Mouse (Mus musculus) heart, adult 2 months (tissue): ENCODE results near the gene Sdccag8. TPM values are rescaled to one million over a fixed set of nuclear protein-coding genes. Genes with fewer than 3 reads are reported as not detected.

Experiments
- DNase-seq, 2 experiments: peaks; one replicate each; pipeline ENCODE4 v3.0.0; 2021
- H3K27ac ChIP-seq: fragments of 200-600 bp; 2 replicates; pipeline ENCODE4 v1.8.1; 2022
- H3K27me3 ChIP-seq: fragments of 200-500 bp; 2 replicates; pipeline ENCODE4 v1.6.1; 2012; ENCODE audit warnings: mild to moderate bottlenecking, low read length, inconsistent platforms, mixed read lengths; ENCODE audit not compliant: control insufficient read depth, insufficient read depth
- H3K36me3 ChIP-seq: fragments of 200-500 bp; 2 replicates; pipeline ENCODE4 v1.6.1; 2012; ENCODE audit warnings: low read length, inconsistent platforms; ENCODE audit not compliant: control insufficient read depth, insufficient read depth
- H3K4me1 ChIP-seq: fragments of 200-500 bp; 2 replicates; pipeline ENCODE4 v1.6.1; 2011; ENCODE audit warnings: low read length; ENCODE audit not compliant: control insufficient read depth, insufficient read depth
- H3K4me3 ChIP-seq: fragments of 200-600 bp; 2 replicates; pipeline ENCODE4 v1.8.1; 2022
- H3K79me2 ChIP-seq: fragments of 200-500 bp; replicated peaks from 2 replicates; pipeline ENCODE4 v1.6.1; 2012; ENCODE audit warnings: mild to moderate bottlenecking, inconsistent platforms, low read length, moderate library complexity, mixed read lengths; ENCODE audit not compliant: control insufficient read depth, insufficient read depth
- H3K9ac ChIP-seq: fragments of 200-500 bp; 2 replicates; pipeline ENCODE4 v1.6.1; 2012; ENCODE audit warnings: low read depth, mild to moderate bottlenecking, control low read depth, inconsistent platforms, low read length, mixed read lengths
- CTCF ChIP-seq: fragments of 200-600 bp; IDR thresholded peaks from 2 replicates; pipeline ENCODE4 v1.8.1; 2022; ENCODE audit warnings: antibody characterized with exemption, mild to moderate bottlenecking, moderate library complexity
- EP300 ChIP-seq: fragments of 200-500 bp; IDR thresholded peaks from 2 replicates; pipeline ENCODE4 v1.6.1; 2011; ENCODE audit warnings: low read depth, low read length, control low read depth; ENCODE audit not compliant: insufficient read depth
- POLR2A ChIP-seq: fragments of 200-500 bp; IDR thresholded peaks from 2 replicates; pipeline ENCODE4 v1.6.1; 2011; ENCODE audit warnings: mild to moderate bottlenecking, low read depth, low read length, control low read depth; ENCODE audit not compliant: insufficient read depth
- WGBS: fragments of 180-500 bp; shearing (Covaris S2); methylation state at CpG from one replicate; pipeline ENCODE4 v1.1.7; 2018; 5-methylcytosine and 5-hydroxymethylcytosine counted together
- intact Hi-C: fragments of 180-260 bp; cut with DNase I; formaldehyde crosslinking; loops from one replicate; pipeline ENCODE4 v1.15.1; 2025
- polyA plus RNA-seq: library from polyadenylated mRNA; depleted of rRNA; stranded (reverse); fragments of >200 nt; gene quantifications from 2 replicates; pipeline ENCODE4 v1.2.3, GENCODE M21; 2012
- total RNA-seq, 2 experiments: library from RNA; stranded (reverse); gene quantifications; 2 replicates each; pipeline ENCODE4 v1.2.3; 2021

The Sdccag8 gene
- total and polyA plus RNA-seq, 3 experiments, result 2.6 to 4.6 (median 3.5) TPM

- Histone ChIP-seq H3K4me1 (no peaks in the 10 kb centered on the region), H3K79me2 (no peaks in the 10 kb centered on the region), H3K27me3 (no peaks in the 10 kb centered on the region), H3K36me3 (no peaks in the 10 kb centered on the region), H3K27ac (no peak overlapping the region), H3K4me3 (no peak overlapping the region), H3K9ac (no peak overlapping the region)
- DNase-seq, result no peak
- TF ChIP-seq CTCF, result peak; percentile 90
- no peak for TF ChIP-seq EP300
- intact Hi-C loops, result loop anchor here (1.0 to 2.0 kb wide), 3 partner anchors 311 to 825 kb away; no protein-coding TSS in a partner anchor
- 36% methylated on average over 3 of the region's 3 CpGs for WGBS
Measured at GRCm38 (mm10) chr1:176877756-176878155, 63.3 kb downstream of the Sdccag8 start.

- H3K79me2 ChIP-seq, result no peaks in the 10 kb centered on the region
- H3K9ac ChIP-seq, result no peak overlapping the region
- TF ChIP-seq CTCF (peak; percentile 32), POLR2A (no peak), EP300 (no peak)
- H3K36me3 ChIP-seq, result no peaks in the 10 kb centered on the region
- no peaks in the 10 kb centered on the region for H3K4me1 ChIP-seq
- no peak for DNase-seq
- no peaks in the 10 kb centered on the region for H3K27me3 ChIP-seq
- H3K4me3 ChIP-seq, result no peak overlapping the region
- 75% methylated on average over 2 of the region's 2 CpGs for WGBS
- H3K27ac ChIP-seq, result no peak overlapping the region
- intact Hi-C loops, result loop anchor here (2.0 kb wide), 1 partner anchor 824 kb away; no protein-coding TSS in a partner anchor
Measured at GRCm38 (mm10) chr1:176879005-176879404, 64.5 kb downstream of the Sdccag8 start.

DNA sequence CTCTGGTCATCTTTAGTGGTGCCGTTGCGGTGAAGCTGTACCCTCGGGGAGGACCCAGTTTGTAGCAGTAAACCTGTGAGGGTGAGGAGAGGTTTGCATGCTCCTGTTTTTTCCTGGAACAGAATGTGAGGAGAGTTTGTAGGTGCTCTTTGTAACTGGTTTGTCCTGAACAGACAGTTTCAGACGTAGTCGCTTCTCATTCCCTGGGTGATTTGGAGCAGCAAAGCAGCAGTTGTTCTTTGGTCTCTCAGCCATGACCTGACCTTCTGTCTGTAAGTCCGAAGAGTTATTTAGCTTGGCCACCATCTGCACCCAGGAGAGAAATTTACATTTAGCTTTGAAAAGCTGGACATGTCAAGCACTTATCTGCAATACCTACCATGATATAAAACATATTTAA is 65.2 kb downstream of the Sdccag8 start:
- Histone ChIP-seq H3K27me3 (no peaks in the 10 kb centered on the region), H3K36me3 (no peaks in the 10 kb centered on the region), H3K79me2 (no peaks in the 10 kb centered on the region), H3K9ac (no peak overlapping the region), H3K4me1 (no peaks in the 10 kb centered on the region), H3K27ac (no peak overlapping the region), H3K4me3 (no peak overlapping the region)
- no peak for DNase-seq
- intact Hi-C loops, result loop anchor here (2.0 kb wide), 1 partner anchor 823 kb away; no protein-coding TSS in a partner anchor
- no peak for TF ChIP-seq EP300
- TF ChIP-seq POLR2A, result no peak
- TF ChIP-seq CTCF, result no peak
- 84% methylated on average over 6 of the region's 6 CpGs for WGBS

GRCm38 (mm10) chr1:176880101-176880500 is 65.6 kb downstream of the Sdccag8 start:
- no peak overlapping the region for H3K4me3 ChIP-seq
- TF ChIP-seq POLR2A (no peak), EP300 (no peak), CTCF (no peak)
- H3K36me3 ChIP-seq, result no peaks in the 10 kb centered on the region
- H3K27ac ChIP-seq, result no peak overlapping the region
- H3K9ac ChIP-seq, result no peak overlapping the region
- H3K4me1 ChIP-seq, result no peaks in the 10 kb centered on the region
- intact Hi-C loops, result no loop called here
- no peaks in the 10 kb centered on the region for H3K79me2 ChIP-seq
- H3K27me3 ChIP-seq, result no peaks in the 10 kb centered on the region
- 83% methylated on average over 5 of the region's 5 CpGs for WGBS
- no peak for DNase-seq

GRCm38 (mm10) chr1:176880943-176881342 is 66.5 kb downstream of the Sdccag8 start:
- Histone ChIP-seq H3K36me3 (no peaks in the 10 kb centered on the region), H3K79me2 (no peaks in the 10 kb centered on the region), H3K9ac (no peak overlapping the region), H3K4me1 (no peaks in the 10 kb centered on the region), H3K4me3 (no peak overlapping the region), H3K27me3 (no peaks in the 10 kb centered on the region), H3K27ac (no peak overlapping the region)
- WGBS, result 89% methylated on average over 6 of the region's 6 CpGs
- intact Hi-C loops, result no loop called here
- TF ChIP-seq EP300 (no peak), POLR2A (no peak), CTCF (no peak)
- no peak for DNase-seq

DNA sequence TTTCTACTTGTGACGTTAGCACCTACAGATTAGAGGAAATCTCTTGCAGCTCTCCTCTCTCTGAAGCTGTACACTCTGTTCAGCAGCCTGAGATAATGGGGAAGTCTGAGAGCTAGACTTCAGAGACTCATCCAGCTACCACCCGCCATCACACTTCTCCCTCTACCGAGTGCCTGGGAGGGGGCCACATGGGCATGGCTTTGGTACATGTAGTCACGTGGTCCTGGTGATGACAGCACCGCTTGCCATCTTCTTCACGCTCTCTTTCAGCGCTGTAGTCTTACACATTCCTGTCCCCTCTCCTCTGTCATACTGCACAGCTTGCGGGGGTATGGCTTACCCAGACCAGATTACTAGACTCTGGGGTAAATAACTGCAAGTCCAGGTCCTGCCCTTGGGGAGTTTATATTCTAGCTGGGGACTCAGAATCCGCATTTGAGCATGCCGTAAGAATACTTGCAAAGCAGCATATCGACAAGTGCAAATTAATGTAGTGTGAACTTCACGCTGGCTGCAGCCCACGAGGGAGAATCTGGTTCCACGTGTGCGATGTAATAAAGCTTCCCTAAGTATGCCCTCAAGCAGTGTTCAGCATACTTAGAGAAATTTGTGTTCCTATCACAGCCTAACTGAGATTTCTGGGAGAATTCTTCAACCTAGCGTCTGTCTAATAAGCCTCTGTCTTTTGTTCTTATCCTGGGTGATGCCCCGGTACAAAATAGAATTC is 70.9 kb downstream of the Sdccag8 start:
- TF ChIP-seq EP300 (no peak), POLR2A (no peak), CTCF (no peak)
- H3K27ac ChIP-seq, result no peak overlapping the region
- intact Hi-C loops, result no loop called here

More for the DNA sequence above, 70.9 kb downstream of the Sdccag8 start:
- no peak for DNase-seq
- Histone ChIP-seq H3K4me3 (no peak overlapping the region), H3K9ac (no peak overlapping the region), H3K79me2 (no peaks in the 10 kb centered on the region), H3K4me1 (no peaks in the 10 kb centered on the region; the same call in 1 of the 2 replicates), H3K36me3 (no peaks in the 10 kb centered on the region), H3K27me3 (no peaks in the 10 kb centered on the region)
- WGBS, result 84% methylated on average over 17 of the region's 17 CpGs
